Mouse (Mus musculus) midbrain, embryonic 11.5 days (tissue): ENCODE measurements around the gene Krtap5-5. TPM values are rescaled to one million over a fixed set of nuclear protein-coding genes. Genes with fewer than 3 reads are reported as not detected.

Experiments used
- polyA plus RNA-seq: library from polyadenylated mRNA; unstranded; fragments of >200 nt; fragmentation: Nextera tagmentation; extraction: Ambion mirVana; gene quantifications from 2 replicates; pipeline ENCODE4 v1.2.1, GENCODE M21; 2014

Krtap5-5 gene
- polyA plus RNA-seq, 1 experiment from 2014 or later, result not detected

Other genes starting within 250 kb of the Krtap5-5 start
- 59.2 and 60.2 TPM in 2 replicates for gene Mob2, start 168.9 kb downstream of the Krtap5-5 start, polyA plus RNA-seq
- gene Dusp8, start 134.1 kb downstream of the Krtap5-5 start, polyA plus RNA-seq, result 14.5 and 15.7 TPM in 2 replicates
- gene Gm45618, start 109.2 kb downstream of the Krtap5-5 start, polyA plus RNA-seq, result not detected in 2 replicates
- not detected in 2 replicates for gene Gm39115, start 93.9 kb downstream of the Krtap5-5 start, polyA plus RNA-seq
- gene Gm45337, start 85.4 kb downstream of the Krtap5-5 start, polyA plus RNA-seq, result not detected in 2 replicates
- gene Gm29735, start 72.9 kb downstream of the Krtap5-5 start, polyA plus RNA-seq, result not detected in 2 replicates
- not detected in 2 replicates for gene Gm4553, start 64.2 kb downstream of the Krtap5-5 start, polyA plus RNA-seq
- not detected in 2 replicates for gene Krtap5-2, start 54.0 kb downstream of the Krtap5-5 start, polyA plus RNA-seq
- gene Gm10153, start 39.6 kb downstream of the Krtap5-5 start, polyA plus RNA-seq, result not detected in 2 replicates
- not detected in 2 replicates for gene Krtap5-3, start 28.6 kb downstream of the Krtap5-5 start, polyA plus RNA-seq
- not detected in 2 replicates for gene Gm7579, start 18.1 kb downstream of the Krtap5-5 start, polyA plus RNA-seq
- gene Gm40460, start 11.1 kb upstream of the Krtap5-5 start, polyA plus RNA-seq, result not detected in 2 replicates
- not detected in 2 replicates for gene Gm2431, start 28.4 kb upstream of the Krtap5-5 start, polyA plus RNA-seq
- gene Gm4559, start 44.4 kb upstream of the Krtap5-5 start, polyA plus RNA-seq, result not detected in 2 replicates
- gene Krtap5-1, start 67.1 kb upstream of the Krtap5-5 start, polyA plus RNA-seq, result not detected in 2 replicates
- not detected in 2 replicates for gene Krtap5-4, start 73.6 kb upstream of the Krtap5-5 start, polyA plus RNA-seq
- gene Ifitm10, start 143.8 kb upstream of the Krtap5-5 start, polyA plus RNA-seq, result 0.18 and 0.40 TPM in 2 replicates
- 0.79 and 0.93 TPM in 2 replicates for gene Gm49369, start 152.7 kb upstream of the Krtap5-5 start, polyA plus RNA-seq
- 166 and 169 TPM in 2 replicates for gene Ctsd, start 158.1 kb upstream of the Krtap5-5 start, polyA plus RNA-seq
- gene Syt8, start 204.9 kb upstream of the Krtap5-5 start, polyA plus RNA-seq, result not detected in 2 replicates
- 0.47 and 0.96 TPM in 2 replicates for gene Tnni2, start 211.8 kb upstream of the Krtap5-5 start, polyA plus RNA-seq
- 11.1 and 13.1 TPM in 2 replicates for gene Lsp1, start 230.8 kb upstream of the Krtap5-5 start, polyA plus RNA-seq